Mouse (Mus musculus) brain, embryonic 14.5 days (tissue): Measurements from ENCODE around the gene Adarb2.

Experiments
- CTCF ChIP-seq: fragments of 200-500 bp; IDR thresholded peaks from 2 replicates; pipeline ENCODE4 v1.5.1; 2012; ENCODE audit warnings: inconsistent platforms, mild to moderate bottlenecking, moderate library complexity, borderline replicate concordance; ENCODE audit not compliant: insufficient read depth, insufficient read length; ENCODE audit errors: extremely low read depth
- POLR2A ChIP-seq: fragments of 200-500 bp; IDR thresholded peaks from 2 replicates; pipeline ENCODE4 v1.6.1; 2012; ENCODE audit warnings: mild to moderate bottlenecking, inconsistent platforms, borderline replicate concordance; ENCODE audit not compliant: poor library complexity, insufficient read depth, insufficient read length, severe bottlenecking; ENCODE audit errors: extremely low read depth

DNA sequence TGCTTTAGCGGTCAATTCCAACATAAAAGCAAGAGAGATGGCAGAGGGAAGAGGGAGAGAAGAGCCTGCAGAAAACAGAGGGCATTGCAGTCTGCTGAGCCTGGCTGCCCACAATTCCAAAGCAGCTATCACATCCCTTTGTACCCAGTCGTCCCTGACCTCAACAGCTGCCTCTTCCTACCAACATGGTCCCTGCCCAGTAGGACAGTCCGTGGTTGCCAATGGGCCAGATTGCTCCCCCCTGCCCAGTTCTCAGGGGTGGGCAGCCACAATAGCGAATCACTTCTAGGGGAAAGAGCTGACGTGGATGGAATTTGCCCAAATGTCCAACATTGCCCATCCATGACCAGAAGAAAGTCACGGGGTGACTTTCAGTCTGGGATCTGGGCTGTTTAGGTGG, 546.8 kb downstream of the Adarb2 start:
- no peak for TF ChIP-seq CTCF
- TF ChIP-seq POLR2A, result no peak
